Mouse (Mus musculus) splenic B cell, adult 2 months (primary cell): ENCODE measurements around the gene Gga3.

Source experiments
- DNase-seq: peaks from one replicate; pipeline ENCODE4 v3.0.0-alpha.2; 2011; ENCODE audit warnings: low read depth, low spot score
- H3K27me3 ChIP-seq: 2 replicates; pipeline ENCODE4 v1.6.1; 2012; ENCODE audit warnings: mild to moderate bottlenecking, low read length, moderate library complexity, mixed read lengths; ENCODE audit not compliant: control insufficient read depth, poor library complexity, insufficient read depth, severe bottlenecking
- H3K36me3 ChIP-seq: 2 replicates; pipeline ENCODE4 v1.6.1; 2012; ENCODE audit warnings: mild to moderate bottlenecking, low read length, moderate library complexity, mixed read lengths; ENCODE audit not compliant: control insufficient read depth, poor library complexity, insufficient read depth, severe bottlenecking

The Gga3 gene

DNA sequence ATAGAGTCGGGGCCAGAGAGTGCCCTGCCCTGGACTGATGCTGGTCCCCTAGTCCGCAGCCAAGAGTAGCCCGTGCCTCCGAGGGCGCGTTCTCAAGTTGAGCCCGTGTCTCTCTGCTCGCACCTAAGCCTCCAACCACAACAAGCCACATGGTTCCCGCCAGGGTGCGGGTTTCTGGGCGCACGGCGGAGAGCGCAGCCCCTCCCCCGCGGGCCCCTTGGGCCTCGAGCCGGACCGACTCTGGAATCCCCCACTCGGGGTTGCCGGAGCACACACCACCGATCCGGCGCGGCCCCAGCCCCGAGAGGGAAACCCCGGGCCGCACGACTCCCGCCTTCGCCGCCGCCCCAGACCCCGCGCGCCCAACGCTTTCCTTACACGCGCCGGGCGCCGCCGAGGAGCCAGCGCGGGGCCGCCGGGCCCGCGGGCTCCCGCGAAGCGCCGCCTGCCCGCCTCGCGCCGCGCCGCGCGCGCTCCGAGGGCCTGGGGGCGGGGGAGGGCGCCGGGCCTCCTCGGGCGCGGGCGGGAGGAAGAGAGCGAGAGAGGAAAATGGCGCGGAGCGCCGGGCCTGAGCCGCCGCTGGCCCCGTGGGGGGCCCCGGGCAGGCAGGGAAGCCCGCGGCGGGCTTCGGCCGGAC is 68.3 kb downstream of the Gga3 start:
- peak; percentile 72 for DNase-seq
- Histone ChIP-seq H3K36me3 (peaks cover 4% of the 10 kb centered on the region; the same call in 1 of the 2 replicates), H3K27me3 (no peaks in the 10 kb centered on the region)

DNA sequence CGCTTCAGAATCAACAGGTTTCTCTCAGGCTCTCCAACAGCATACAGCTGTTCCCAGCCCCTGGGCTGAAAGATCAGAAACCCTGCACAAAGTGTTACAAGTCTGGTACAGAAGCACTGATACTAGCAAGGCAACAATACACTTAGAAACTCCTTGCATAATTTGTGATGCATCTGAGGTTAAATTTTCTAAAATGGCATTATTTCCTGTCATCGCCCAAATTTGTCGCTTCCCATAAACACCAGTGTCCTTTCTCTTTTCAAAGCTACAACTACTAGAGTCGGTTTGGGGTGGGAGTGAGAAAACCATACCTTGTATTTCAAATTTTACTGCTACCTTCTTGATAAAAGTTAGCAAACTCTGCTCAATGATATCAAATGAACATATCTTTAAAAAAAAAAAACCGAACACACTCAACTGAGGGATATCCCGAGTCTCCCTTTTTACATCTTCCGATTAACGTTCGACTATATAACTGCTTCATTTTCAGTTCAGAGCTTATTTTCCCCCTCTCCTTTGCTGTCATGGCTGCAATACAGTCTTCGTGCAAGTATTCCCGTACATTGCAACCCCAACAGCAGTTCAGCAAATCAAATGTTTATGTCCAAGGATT is 69.0 kb downstream of the Gga3 start:
- peaks cover 4% of the 10 kb centered on the region; the same call in 1 of the 2 replicates for H3K36me3 ChIP-seq
- no peak for DNase-seq
- no peaks in the 10 kb centered on the region for H3K27me3 ChIP-seq
